Mouse (Mus musculus): ENCODE measurements around the gene Lrrc10b. TPM values are rescaled to one million over a fixed set of nuclear protein-coding genes. Genes with fewer than 3 reads are reported as not detected.

Gene Lrrc10b
- polyA plus RNA-seq, 1 experiment from 2014 or later, result 2.8 TPM

GRCm38 (mm10) chr19:10469171-10469658, 11.9 kb upstream of the Lrrc10b start:
- no peak overlapping the region for H3K9ac ChIP-seq (ENCODE audit: low read length)
- no peaks in the 10 kb centered on the region for H3K36me3 ChIP-seq (ENCODE audit: control insufficient read depth, insufficient read depth, low read length)
- H3K27ac ChIP-seq (replicated peaks), result no peak overlapping the region
- H3K4me3 ChIP-seq (ENCODE audit: low read depth, low read length), result no peak overlapping the region
- no peak overlapping the region for H3K4me2 ChIP-seq (replicated peaks; ENCODE audit: low read depth)
- peak; percentile 57; the same call in 1 of the 2 replicates for ATAC-seq (ENCODE audit: low FRiP score, low TSS enrichment)
- no peaks in the 10 kb centered on the region for H3K9me3 ChIP-seq (ENCODE audit: control insufficient read depth, low read length)
- H3K4me1 ChIP-seq (replicated peaks; ENCODE audit: control insufficient read depth, insufficient read depth), result no peaks in the 10 kb centered on the region
- peak; percentile 17 for DNase-seq (ENCODE audit: low spot score)
- TF ChIP-seq EP300 (optimal IDR thresholded peaks at IDR 0.05) (no peak), CTCF (IDR thresholded peaks at IDR 0.05; ENCODE audit: low read depth) (no peak)
- WGBS, result 24% methylated on average over 8 of the region's 8 CpGs
- no peaks in the 10 kb centered on the region for H3K27me3 ChIP-seq (ENCODE audit: control insufficient read depth, insufficient read depth, low read length)

GRCm38 (mm10) chr19:10464427-10464826, 7.2 kb upstream of the Lrrc10b start:
- whole genome bisulfite sequencing, result 44% methylated on average over 4 of the region's 4 CpGs
- Histone ChIP-seq H3K27ac (replicated peaks) (no peak overlapping the region), H3K4me2 (replicated peaks; ENCODE audit: low read depth) (no peak overlapping the region), H3K4me3 (ENCODE audit: low read depth, low read length) (no peak overlapping the region), H3K36me3 (ENCODE audit: control insufficient read depth, insufficient read depth, low read length) (no peaks in the 10 kb centered on the region), H3K27me3 (ENCODE audit: control insufficient read depth, insufficient read depth, low read length) (peaks cover 8% of the 10 kb centered on the region), H3K9me3 (ENCODE audit: control insufficient read depth, low read length) (no peaks in the 10 kb centered on the region), H3K4me1 (replicated peaks; ENCODE audit: control insufficient read depth, insufficient read depth) (no peaks in the 10 kb centered on the region), H3K9ac (ENCODE audit: low read length) (no peak overlapping the region)
- DNase-seq (ENCODE audit: low spot score) (no peak), ATAC-seq (ENCODE audit: low FRiP score, low TSS enrichment) (no peak)
- TF ChIP-seq CTCF (IDR thresholded peaks at IDR 0.05; ENCODE audit: low read depth) (no peak), EP300 (optimal IDR thresholded peaks at IDR 0.05) (no peak)

- Histone ChIP-seq H3K9ac (ENCODE audit: low read length) (no peak overlapping the region), H3K9me3 (ENCODE audit: control insufficient read depth, low read length) (no peaks in the 10 kb centered on the region), H3K4me1 (replicated peaks; ENCODE audit: control insufficient read depth, insufficient read depth) (no peaks in the 10 kb centered on the region), H3K4me2 (replicated peaks; ENCODE audit: low read depth) (no peak overlapping the region), H3K36me3 (ENCODE audit: control insufficient read depth, insufficient read depth, low read length) (no peaks in the 10 kb centered on the region), H3K27me3 (ENCODE audit: control insufficient read depth, insufficient read depth, low read length) (peaks cover 8% of the 10 kb centered on the region), H3K27ac (replicated peaks) (no peak overlapping the region), H3K4me3 (ENCODE audit: low read depth, low read length) (no peak overlapping the region)
- no peak for ATAC-seq (ENCODE audit: low FRiP score, low TSS enrichment)
- DNase-seq (ENCODE audit: low spot score), result no peak
- 30% methylated on average over 7 of the region's 7 CpGs for WGBS
- TF ChIP-seq CTCF (IDR thresholded peaks at IDR 0.05; ENCODE audit: low read depth) (no peak), EP300 (optimal IDR thresholded peaks at IDR 0.05) (no peak)
Observed at GRCm38 (mm10) chr19:10461584-10461983, 4.3 kb upstream of the Lrrc10b start.

GRCm38 (mm10) chr19:10459907-10460306, 2.6 kb upstream of the Lrrc10b start:
- Histone ChIP-seq H3K4me3 (ENCODE audit: low read depth, low read length) (no peak overlapping the region), H3K27me3 (ENCODE audit: control insufficient read depth, insufficient read depth, low read length) (peaks cover 8% of the 10 kb centered on the region), H3K9me3 (ENCODE audit: control insufficient read depth, low read length) (no peaks in the 10 kb centered on the region), H3K36me3 (ENCODE audit: control insufficient read depth, insufficient read depth, low read length) (no peaks in the 10 kb centered on the region), H3K4me2 (replicated peaks; ENCODE audit: low read depth) (no peak overlapping the region), H3K4me1 (replicated peaks; ENCODE audit: control insufficient read depth, insufficient read depth) (no peaks in the 10 kb centered on the region; the same call in 1 of the 2 replicates), H3K9ac (ENCODE audit: low read length) (no peak overlapping the region), H3K27ac (replicated peaks) (no peak overlapping the region)
- DNase-seq (ENCODE audit: low spot score) (no peak), ATAC-seq (ENCODE audit: low FRiP score, low TSS enrichment) (no peak)
- no peak for TF ChIP-seq CTCF (IDR thresholded peaks at IDR 0.05; ENCODE audit: low read depth)
- TF ChIP-seq EP300 (optimal IDR thresholded peaks at IDR 0.05), result no peak
- WGBS, result 58% methylated on average over 11 of the region's 11 CpGs

- TF ChIP-seq EP300 (optimal IDR thresholded peaks at IDR 0.05) (no peak), CTCF (IDR thresholded peaks at IDR 0.05; ENCODE audit: low read depth) (no peak)
Observed at GRCm38 (mm10) chr19:10458096-10458495, 823 bp upstream of the Lrrc10b start.

GRCm38 (mm10) chr19:10457484-10457800, 169 bp upstream of the Lrrc10b start:
- Histone ChIP-seq H3K36me3 (ENCODE audit: control insufficient read depth, insufficient read depth, low read length) (no peaks in the 10 kb centered on the region), H3K27me3 (ENCODE audit: control insufficient read depth, insufficient read depth, low read length) (peaks cover 8% of the 10 kb centered on the region), H3K9me3 (ENCODE audit: control insufficient read depth, low read length) (no peaks in the 10 kb centered on the region), H3K27ac (replicated peaks) (peak overlapping the region; percentile 56), H3K4me1 (replicated peaks; ENCODE audit: control insufficient read depth, insufficient read depth) (no peaks in the 10 kb centered on the region; the same call in 1 of the 2 replicates), H3K9ac (ENCODE audit: low read length) (no peak overlapping the region; the same call in 1 of the 2 replicates), H3K4me2 (replicated peaks; ENCODE audit: low read depth) (peak overlapping the region; percentile 71), H3K4me3 (ENCODE audit: low read depth, low read length) (peak overlapping the region; percentile 49)
- peak; percentile 39 for ATAC-seq (ENCODE audit: low FRiP score, low TSS enrichment)
- DNase-seq (ENCODE audit: low spot score), result peak; percentile 78
- TF ChIP-seq CTCF (IDR thresholded peaks at IDR 0.05; ENCODE audit: low read depth) (no peak), EP300 (optimal IDR thresholded peaks at IDR 0.05) (no peak)
- 0% methylated on average over 34 of the region's 34 CpGs for WGBS

More at GRCm38 (mm10) chr19:10458096-10458495, 823 bp upstream of the Lrrc10b start:
- H3K36me3 ChIP-seq (ENCODE audit: control insufficient read depth, insufficient read depth, low read length), result no peaks in the 10 kb centered on the region
- 8% methylated on average over 8 of the region's 8 CpGs for WGBS
- H3K4me1 ChIP-seq (replicated peaks; ENCODE audit: control insufficient read depth, insufficient read depth), result no peaks in the 10 kb centered on the region; the same call in 1 of the 2 replicates
- H3K27ac ChIP-seq (replicated peaks), result no peak overlapping the region
- DNase-seq (ENCODE audit: low spot score) (peak; percentile 33), ATAC-seq (ENCODE audit: low FRiP score, low TSS enrichment) (no peak)
- H3K27me3 ChIP-seq (ENCODE audit: control insufficient read depth, insufficient read depth, low read length), result peaks cover 8% of the 10 kb centered on the region
- peak overlapping the region; percentile 71 for H3K4me2 ChIP-seq (replicated peaks; ENCODE audit: low read depth)
- H3K9ac ChIP-seq (ENCODE audit: low read length), result no peak overlapping the region
- peak overlapping the region; percentile 49 for H3K4me3 ChIP-seq (ENCODE audit: low read depth, low read length)
- no peaks in the 10 kb centered on the region for H3K9me3 ChIP-seq (ENCODE audit: control insufficient read depth, low read length)
